ENCODE assay signal across 9 mouse cellular contexts in the genomic region with DNA sequence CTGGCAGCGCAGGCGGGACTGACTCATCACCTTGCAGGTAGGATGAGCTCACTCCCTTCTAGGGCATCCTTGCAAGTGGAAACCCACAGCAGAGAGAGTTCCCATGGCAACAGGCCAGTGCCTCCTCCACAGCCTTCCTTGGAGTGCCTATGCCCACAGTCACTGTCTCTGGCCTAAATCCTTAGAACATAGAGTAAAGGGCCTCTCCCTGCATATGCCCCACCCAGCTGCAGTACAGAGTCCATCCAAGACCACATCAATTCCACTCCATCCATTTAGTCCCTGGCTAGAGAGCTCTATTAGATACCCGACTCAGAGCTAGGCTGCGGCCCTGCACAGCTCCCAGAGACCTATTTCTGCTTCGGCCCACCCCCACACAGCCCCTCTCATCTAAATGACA. TPM values are rescaled to one million over a fixed set of nuclear protein-coding genes. Genes with fewer than 3 reads are reported as not detected.
DNase-seq lines count a peak whose midpoint lies in the region; ATAC-seq and TF ChIP-seq lines count a peak whose summit lies in the region.
"Had no signal": no experiment of that assay in that cellular context is flagged by ENCODE, and none has a peak within 500 bp of the region (broad histone marks: within the 10 kb centered on the region; RNA-seq: fewer than 3 reads in every experiment).

No protein-coding gene starts in this region.

- no peak overlapping the region for H3K4me3 ChIP-seq in hindbrain, postnatal 0 days (ENCODE audit: low read length)
- H3K4me3 ChIP-seq in hindbrain, embryonic 11.5 days (ENCODE audit: low read depth, low read length) = no peak overlapping the region
- H3K4me3 ChIP-seq in embryonic facial prominence, embryonic 13.5 days = no peak overlapping the region
- no peak overlapping the region for H3K4me3 ChIP-seq in layer of hippocampus, adult 2 months

- H3K36me3 ChIP-seq in hindbrain, postnatal 0 days (ENCODE audit: insufficient read depth, low read length) = no peaks in the 10 kb centered on the region
- no peaks in the 10 kb centered on the region for H3K36me3 ChIP-seq in hindbrain, embryonic 11.5 days (ENCODE audit: control insufficient read depth, insufficient read depth, low read length)
- H3K36me3 ChIP-seq in embryonic facial prominence, embryonic 13.5 days = peaks cover 24% of the 10 kb centered on the region

- TF ChIP-seq CTCF in hindbrain, postnatal 0 days (IDR thresholded peaks at IDR 0.05; ENCODE audit: low read depth) = no peak
- TF ChIP-seq CTCF in layer of hippocampus, adult 2 months (conservative IDR thresholded peaks at IDR 0.05) = no peak

- no peak overlapping the region for H3K9ac ChIP-seq in hindbrain, postnatal 0 days (replicated peaks; ENCODE audit: low read length)
- no peak overlapping the region for H3K9ac ChIP-seq in hindbrain, embryonic 11.5 days (ENCODE audit: low read depth, low read length)
- no peak overlapping the region for H3K9ac ChIP-seq in embryonic facial prominence, embryonic 13.5 days

- ATAC-seq in hindbrain, postnatal 0 days = peak; percentile 73
- ATAC-seq in hindbrain, embryonic 11.5 days (ENCODE audit: low FRiP score) = no peak
- ATAC-seq in embryonic facial prominence, embryonic 13.5 days (ENCODE audit: insufficient number of reproducible peaks, insufficient read depth, low FRiP score, low TSS enrichment, low read depth) = no peak; the same call in 1 of the 2 replicates

- H3K4me1 ChIP-seq in hindbrain, postnatal 0 days (ENCODE audit: insufficient read depth, low read length) = 0 out of 2 replicates have a peak, but pooled peaks cover 3% of the 10 kb centered on the region
- no peaks in the 10 kb centered on the region for H3K4me1 ChIP-seq in hindbrain, embryonic 11.5 days (replicated peaks; ENCODE audit: control insufficient read depth, insufficient read depth, low read length)
- H3K4me1 ChIP-seq in embryonic facial prominence, embryonic 13.5 days = peaks cover 45% of the 10 kb centered on the region

- H3K9me3 ChIP-seq in hindbrain, postnatal 0 days (ENCODE audit: low read length) = no peaks in the 10 kb centered on the region
- H3K9me3 ChIP-seq in hindbrain, embryonic 11.5 days (ENCODE audit: control insufficient read depth, low read length) = no peaks in the 10 kb centered on the region
- no peaks in the 10 kb centered on the region for H3K9me3 ChIP-seq in embryonic facial prominence, embryonic 13.5 days

- H3K27me3 ChIP-seq in hindbrain, postnatal 0 days (ENCODE audit: insufficient read depth, low read length) = no peaks in the 10 kb centered on the region
- no peaks in the 10 kb centered on the region for H3K27me3 ChIP-seq in hindbrain, embryonic 11.5 days (ENCODE audit: control insufficient read depth, insufficient read depth, low read length)
- H3K27me3 ChIP-seq in embryonic facial prominence, embryonic 13.5 days = no peaks in the 10 kb centered on the region

- H3K4me2 ChIP-seq in hindbrain, postnatal 0 days (ENCODE audit: low read depth, low read length) = no peak overlapping the region
- H3K4me2 ChIP-seq in hindbrain, embryonic 11.5 days (replicated peaks; ENCODE audit: low read depth, low read length) = no peak overlapping the region
- H3K4me2 ChIP-seq in embryonic facial prominence, embryonic 13.5 days = no peak overlapping the region

- 87% methylated on average over 5 of the region's 5 CpGs for WGBS in hindbrain, postnatal 0 days
- 93% methylated on average over 5 of the region's 5 CpGs for WGBS in hindbrain, embryonic 11.5 days
- WGBS in embryonic facial prominence, embryonic 13.5 days = 85% methylated on average over 5 of the region's 5 CpGs

- no peak overlapping the region for H3K27ac ChIP-seq in hindbrain, postnatal 0 days
- no peak overlapping the region for H3K27ac ChIP-seq in hindbrain, embryonic 11.5 days (ENCODE audit: low read depth, low read length)
- H3K27ac ChIP-seq in embryonic facial prominence, embryonic 13.5 days = peak overlapping the region; percentile 8
- H3K27ac ChIP-seq in layer of hippocampus, adult 2 months = no peak overlapping the region

- peak; percentile 57 for DNase-seq in hindbrain, postnatal 0 days (ENCODE audit: low spot score)
- DNase-seq in hindbrain, embryonic 11.5 days (ENCODE audit: low spot score) = no peak
- peak; percentile 46 to 65 for DNase-seq in layer of hippocampus, adult 2 months (ENCODE audit: low spot score in 2 of 2)
- DNase-seq in right cerebral cortex, adult 18-20 months = peak; percentile 94
- DNase-seq in testis, postnatal 10 days (ENCODE audit: low spot score) = no peak
- no peak for DNase-seq in gastrocnemius, postnatal 10 days
- DNase-seq in adrenal gland, postnatal 36 days = no peak
- DNase-seq: kidney, postnatal 36 days had no signal

RNA-seq across cellular contexts. Expression of a gene that starts 20.7 kb away (rescaled TPM):
- total RNA-seq in hindbrain, postnatal 0 days (2014; rRNA removed) = 18.3 and 22.4 TPM in 2 replicates
- 7.4 and 8.3 TPM in 2 replicates for polyA plus RNA-seq in hindbrain, postnatal 0 days (2015; fragmentation: Nextera tagmentation; extraction: Ambion mirVana)
- 19.1 and 23.4 TPM in 2 replicates for polyA plus RNA-seq in hindbrain, embryonic 11.5 days (2014; fragmentation: Nextera tagmentation; extraction: Ambion mirVana)
- polyA plus RNA-seq in embryonic facial prominence, embryonic 13.5 days (2015; fragmentation: Nextera tagmentation; extraction: Ambion mirVana) = 37.5 and 39.4 TPM in 2 replicates
- total RNA-seq in layer of hippocampus, adult 2 months (2021) = 100 to 1,000 TPM in 1 of 2 experiments, 10 to 100 TPM in 1; 91.0 to 103 TPM
- total RNA-seq in gastrocnemius, postnatal 10 days (2021) = 10 to 100 TPM; 30.0 to 38.8 TPM
- total RNA-seq in adrenal gland, postnatal 36 days (2021) = 10 to 100 TPM; 31.2 to 46.1 TPM

Comparison
In these comparisons a context has a peak if more than half of its experiments do, and no peak if none do; other contexts are left out.
1. DNase-seq: peak in hindbrain, postnatal 0 days (single experiment), layer of hippocampus, adult 2 months (2 of 2) and right cerebral cortex, adult 18-20 months (single experiment); none in hindbrain, embryonic 11.5 days (single experiment), testis, postnatal 10 days (single experiment), gastrocnemius, postnatal 10 days (single experiment) and adrenal gland, postnatal 36 days (0 of 2).